Mouse (Mus musculus) thymus, postnatal 0 days (tissue): Measurements from ENCODE around the gene Pyroxd2. TPM values are rescaled to one million over a fixed set of nuclear protein-coding genes. Genes with fewer than 3 reads are reported as not detected.
A peak's percentile ranks its signal among the peaks of the same experiment; 100 is the strongest.
"Not testable (repeated sequence)": the region's sequence is repeated elsewhere in the genome, so short reads cannot be mapped to it uniquely, and the experiment has no call there.

Experiments used
- DNase-seq: peaks from one replicate; pipeline ENCODE4 v3.0.0-alpha.2; 2015; ENCODE audit warnings: low spot score
- polyA plus RNA-seq: library from polyadenylated mRNA; unstranded; fragments of >200 nt; fragmentation: Nextera tagmentation; extraction: Ambion mirVana; gene quantifications from 2 replicates; pipeline ENCODE4 v1.2.1, GENCODE M21; 2015

The Pyroxd2 gene
- polyA plus RNA-seq: 0.69 and 0.89 TPM in 2 replicates

DNA sequence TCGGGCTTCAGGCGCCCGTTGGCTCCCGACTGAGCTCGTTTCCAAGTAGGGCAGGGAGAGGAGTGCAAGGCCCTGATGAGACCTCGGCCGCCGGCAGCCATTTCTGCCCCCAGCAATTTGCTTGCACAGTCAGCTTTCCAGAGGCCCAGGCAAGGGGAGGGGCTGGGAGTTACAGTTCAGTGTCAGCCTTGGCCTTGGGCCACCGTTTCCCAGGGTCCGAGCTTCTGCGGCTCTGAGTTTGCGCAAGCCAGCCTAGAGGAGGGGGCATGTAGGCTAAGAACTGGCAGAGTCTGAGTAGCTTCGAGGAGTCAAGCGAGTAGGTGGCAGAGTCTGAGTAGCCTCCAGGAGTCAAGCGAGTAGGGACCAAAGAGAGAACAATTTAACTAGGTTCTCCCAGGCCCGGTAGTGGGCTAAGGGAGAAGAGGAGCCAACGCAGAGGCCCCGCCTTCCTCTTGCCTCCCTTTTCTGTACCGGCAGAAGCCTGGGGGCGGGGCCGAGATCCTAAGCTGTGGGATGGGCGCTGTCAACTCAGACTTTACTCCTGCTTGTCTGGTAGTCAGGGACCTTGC, at the start of gene Pyroxd2:
TSS of gene Pyroxd2 (minus strand) at position 413 of the 569 bp plus-strand sequence.
- DNase-seq: peak; percentile 35

DNA sequence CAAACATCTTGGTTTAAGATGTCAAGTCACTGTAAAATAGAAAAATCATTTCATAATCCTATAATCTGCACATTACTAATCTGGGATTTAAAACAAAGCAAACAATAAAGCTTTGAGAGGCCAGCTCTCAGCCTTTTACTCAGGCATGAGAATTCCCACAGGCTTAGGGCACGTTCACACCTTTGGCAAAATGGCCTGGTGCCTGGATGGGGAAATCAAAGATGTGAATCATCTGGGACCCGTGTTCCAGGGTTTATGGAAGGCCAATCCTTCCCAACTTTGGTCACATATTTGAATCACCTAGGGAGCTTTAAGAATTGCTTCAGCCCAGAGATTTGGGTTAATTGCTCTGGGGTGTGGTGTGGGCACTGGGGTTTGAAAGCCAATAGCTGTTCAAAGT, 45.3 kb upstream of the Pyroxd2 start:
- DNase-seq: no peak

DNA sequence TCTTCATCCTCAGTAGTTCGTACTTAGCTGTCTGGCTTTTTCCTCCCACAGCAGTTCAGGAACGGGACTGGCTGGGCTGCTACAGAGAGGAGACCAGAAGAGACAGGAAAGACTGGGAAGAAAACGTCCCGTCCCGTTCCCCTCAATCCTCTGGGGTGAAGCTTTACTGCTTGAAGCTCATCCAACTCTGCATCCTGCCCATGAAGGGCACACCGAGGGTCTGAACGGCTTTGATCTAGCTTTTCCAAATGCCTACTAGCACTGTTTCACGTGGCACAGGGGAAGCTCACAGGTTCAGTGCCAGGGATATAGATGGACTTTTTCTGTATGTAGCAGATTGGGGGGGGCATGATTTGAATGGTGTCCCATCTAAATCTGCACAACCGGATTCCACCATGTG, 43.2 kb upstream of the Pyroxd2 start:
- no peak for DNase-seq

GRCm38 (mm10) chr19:42794914-42795613, 42.5 kb upstream of the Pyroxd2 start:
- DNase-seq: peak; percentile 84

DNA sequence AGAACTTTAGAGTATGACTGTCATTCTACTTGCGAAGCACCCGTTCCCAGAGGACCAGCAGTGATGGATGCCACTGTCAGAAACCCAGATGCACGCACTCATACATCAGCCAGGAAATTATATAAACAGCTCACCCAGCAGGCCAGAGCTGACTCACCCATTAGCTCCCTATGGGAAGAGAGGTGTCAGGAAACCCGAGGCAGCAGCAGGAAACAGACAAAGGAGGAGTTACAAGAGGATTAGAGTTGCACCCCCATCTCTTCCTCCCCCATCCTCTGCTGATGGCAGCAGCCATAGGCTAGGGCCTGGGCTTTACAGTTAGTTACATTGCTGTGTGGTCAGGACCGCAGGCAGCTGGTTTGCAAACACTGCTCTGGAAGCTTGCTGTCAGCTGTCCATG, 35.7 kb upstream of the Pyroxd2 start:
- no peak for DNase-seq

GRCm38 (mm10) chr19:42785562-42786220, 33.1 kb upstream of the Pyroxd2 start:
- DNase-seq: no peak

DNA sequence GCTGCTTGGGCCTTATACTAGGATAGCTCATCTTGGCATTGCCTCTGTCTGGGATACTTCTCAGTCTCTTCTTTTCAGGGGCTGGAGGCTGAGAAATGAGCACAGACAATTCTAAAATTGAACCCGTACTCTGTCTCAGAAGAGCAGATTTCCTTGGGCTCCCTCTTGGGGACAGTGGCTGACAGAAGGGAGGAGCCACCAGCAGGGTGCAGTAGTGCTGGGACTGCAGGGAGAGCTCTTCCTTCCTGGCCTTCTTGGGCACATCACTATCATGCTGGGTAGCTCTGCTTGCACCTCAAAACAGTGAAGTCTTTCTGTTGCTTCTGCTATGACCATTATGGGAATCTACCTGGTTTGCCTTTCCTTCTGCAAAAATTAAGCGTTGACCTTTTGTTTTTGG, 32.6 kb upstream of the Pyroxd2 start:
- no peak for DNase-seq

DNA sequence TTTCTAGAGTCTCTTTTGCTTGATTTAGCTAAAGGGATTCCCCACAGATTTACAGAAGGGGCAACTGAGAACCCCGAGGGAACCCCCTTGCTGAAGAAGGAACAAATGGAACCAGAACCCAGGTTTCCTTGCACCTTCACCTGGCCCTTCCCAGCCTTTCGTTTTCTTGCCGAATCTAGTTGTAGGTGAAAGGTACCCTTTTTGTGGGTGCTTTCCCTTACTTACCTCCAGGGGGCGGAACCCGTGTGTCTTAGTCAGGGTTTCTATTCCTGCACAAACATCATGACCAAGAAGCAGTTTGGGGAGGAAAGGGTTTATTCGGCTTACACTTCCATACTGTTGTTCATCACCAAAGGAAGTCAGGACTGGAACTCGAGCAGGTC, 27.6 kb upstream of the Pyroxd2 start:
- DNase-seq: not testable (repeated sequence)

GRCm38 (mm10) chr19:42779531-42780155, 27.1 kb upstream of the Pyroxd2 start, which contains the start of gene Hps1:
Hps1 (minus strand) TSS chr19:42779978.
- DNase-seq: peak; percentile 90

GRCm38 (mm10) chr19:42777801-42778200, 25.2 kb upstream of the Pyroxd2 start:
- peak; percentile 14 for DNase-seq

DNA sequence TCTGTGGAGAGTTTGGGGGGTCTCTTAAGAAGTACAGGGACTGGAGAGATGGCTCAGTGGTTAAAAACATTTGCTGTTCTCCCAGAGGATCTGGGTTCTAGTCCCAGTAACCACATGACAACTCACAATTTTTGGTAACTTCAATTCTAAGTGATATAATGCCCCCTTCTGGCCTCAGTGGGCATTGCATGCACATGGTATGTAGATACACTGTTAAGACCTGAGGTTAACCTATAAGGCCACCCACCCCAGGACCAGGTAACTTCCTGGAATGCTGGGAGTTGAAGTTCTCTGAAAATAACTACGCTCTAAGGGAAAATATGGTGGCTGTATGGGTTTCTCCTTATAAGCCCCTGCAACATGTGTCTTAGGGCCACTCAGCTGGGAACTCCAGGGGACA, 24.2 kb upstream of the Pyroxd2 start:
- peak; percentile 56 for DNase-seq

GRCm38 (mm10) chr19:42770141-42770872, 17.7 kb upstream of the Pyroxd2 start:
- DNase-seq: no peak

- DNase-seq: no peak
Observed at GRCm38 (mm10) chr19:42769648-42770047, 17.1 kb upstream of the Pyroxd2 start.

DNA sequence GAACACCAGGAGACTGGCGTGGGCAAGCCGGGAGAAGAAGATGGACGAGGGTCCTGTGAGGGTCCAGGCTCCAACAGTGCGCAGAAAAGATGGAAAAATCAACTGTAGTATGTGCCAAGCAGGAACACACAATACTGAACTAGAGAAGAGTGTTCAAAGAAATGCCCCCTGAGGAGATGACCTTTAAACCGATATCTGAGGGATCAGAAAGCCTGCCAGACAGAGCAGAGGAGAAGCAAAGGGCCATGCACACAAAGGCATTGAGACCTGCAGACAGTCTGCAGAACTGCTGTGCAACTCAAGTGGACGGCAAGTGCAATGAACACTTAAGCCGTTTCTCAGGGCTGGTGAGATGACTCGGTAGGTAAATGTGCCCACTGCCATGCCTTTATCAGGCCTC, 14.8 kb upstream of the Pyroxd2 start:
- DNase-seq: no peak

DNA sequence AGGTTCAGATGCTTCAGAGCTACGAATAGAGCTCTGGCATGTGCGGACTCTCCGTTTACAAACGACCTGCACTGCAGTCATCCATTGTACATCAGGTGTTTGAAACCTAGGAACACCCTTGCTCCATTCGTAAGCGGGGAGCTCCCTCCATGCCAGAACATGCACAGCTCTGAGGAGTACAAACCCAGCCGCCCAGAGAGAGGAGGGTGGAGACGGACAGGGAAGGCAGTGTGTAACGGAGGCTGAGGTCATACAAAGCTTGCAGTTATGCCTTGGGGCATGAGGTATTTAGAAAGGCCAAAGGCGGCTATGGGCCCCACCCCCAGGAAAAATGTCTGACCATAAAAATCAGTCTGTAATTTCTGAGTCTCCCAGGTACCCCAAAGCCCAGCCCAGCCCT, 11.8 kb upstream of the Pyroxd2 start:
- DNase-seq: no peak

- DNase-seq: no peak
Observed at GRCm38 (mm10) chr19:42756671-42757070, 4.1 kb upstream of the Pyroxd2 start.

GRCm38 (mm10) chr19:42755148-42755870, 2.7 kb upstream of the Pyroxd2 start:
- DNase-seq: no peak

- DNase-seq: no peak
Observed at GRCm38 (mm10) chr19:42753141-42753917, 754 bp upstream of the Pyroxd2 start.

DNA sequence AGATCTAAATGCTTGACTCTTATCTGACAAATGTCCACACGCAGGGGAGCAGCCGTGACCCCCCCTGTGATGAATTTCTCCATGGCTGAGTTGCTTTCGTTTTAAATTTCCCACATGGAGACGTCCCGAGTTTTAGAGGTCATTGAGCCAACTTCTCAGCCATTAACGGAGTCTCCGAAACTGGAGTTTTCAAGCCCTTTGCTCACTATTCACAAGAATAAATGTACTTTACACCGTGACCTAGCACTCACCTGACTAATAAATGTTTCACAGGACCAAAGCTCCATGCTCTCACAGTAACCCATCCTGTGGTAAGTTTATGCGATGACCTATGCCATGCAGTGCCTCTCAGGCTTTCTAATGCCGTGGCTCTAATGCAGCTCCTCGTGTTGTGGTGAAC, 2.4 kb downstream of the Pyroxd2 start:
- DNase-seq: no peak

DNA sequence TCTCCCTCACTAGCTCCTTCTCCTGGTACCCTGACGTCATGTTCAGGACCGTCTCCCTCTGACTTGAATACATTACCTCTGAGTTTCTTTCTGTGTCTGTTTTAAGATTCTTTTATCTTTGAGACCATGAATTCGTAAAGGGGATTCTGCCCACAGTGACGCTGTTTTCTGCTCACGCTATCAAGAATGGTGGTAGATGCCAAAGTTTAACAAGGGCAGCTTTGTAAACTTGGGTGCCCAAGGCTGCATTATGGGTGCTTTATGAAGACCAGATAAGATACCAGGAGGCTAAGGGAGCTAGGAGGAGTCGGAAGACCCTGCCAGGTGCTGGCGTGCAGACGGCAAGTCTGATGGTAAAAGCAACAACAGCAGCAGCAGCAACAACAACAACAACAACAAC, 5.9 kb downstream of the Pyroxd2 start:
- DNase-seq: no peak
